Mouse (Mus musculus) liver, embryonic 14 days (tissue): Measurements from ENCODE around the gene Ssb. TPM values are rescaled to one million over a fixed set of nuclear protein-coding genes. Genes with fewer than 3 reads are reported as not detected.

Experiments
- polyA plus RNA-seq: library from polyadenylated mRNA; depleted of rRNA; stranded (reverse); fragments of >200 nt; gene quantifications from 2 replicates; pipeline ENCODE4 v1.2.3, GENCODE M21; 2012; rRNA removed

Ssb gene
- polyA plus RNA-seq = 102 and 104 TPM in 2 replicates

GRCm38 (mm10) chr2:69861485-69862091, at the start of gene Ssb:
Gene Ssb, plus strand, starts transcription at chr2:69861562.

DNA sequence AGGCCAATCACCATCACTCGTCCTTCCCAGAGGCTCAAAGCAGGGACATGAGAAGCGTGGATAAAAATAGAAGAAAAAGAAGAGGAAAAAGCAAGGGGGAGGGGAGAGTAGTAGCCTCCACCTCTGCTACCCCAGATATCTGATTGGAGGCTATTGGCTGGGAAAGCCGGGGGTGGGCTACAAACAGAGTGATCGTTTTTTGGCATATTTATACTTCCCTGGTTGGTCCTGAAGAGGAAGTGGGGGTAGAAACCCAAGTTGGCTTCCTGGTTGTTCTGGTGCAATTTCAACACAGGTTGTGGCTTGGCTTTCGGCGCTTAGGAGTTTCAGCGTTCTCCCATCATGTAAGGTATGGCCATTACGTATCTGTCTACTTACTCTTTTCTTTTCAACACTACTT, 39.7 kb upstream of the Ssb start, which contains the start of gene Klhl23:
Gene Klhl23, plus strand, starts transcription at position 234 of the 400 bp plus-strand sequence.

DNA sequence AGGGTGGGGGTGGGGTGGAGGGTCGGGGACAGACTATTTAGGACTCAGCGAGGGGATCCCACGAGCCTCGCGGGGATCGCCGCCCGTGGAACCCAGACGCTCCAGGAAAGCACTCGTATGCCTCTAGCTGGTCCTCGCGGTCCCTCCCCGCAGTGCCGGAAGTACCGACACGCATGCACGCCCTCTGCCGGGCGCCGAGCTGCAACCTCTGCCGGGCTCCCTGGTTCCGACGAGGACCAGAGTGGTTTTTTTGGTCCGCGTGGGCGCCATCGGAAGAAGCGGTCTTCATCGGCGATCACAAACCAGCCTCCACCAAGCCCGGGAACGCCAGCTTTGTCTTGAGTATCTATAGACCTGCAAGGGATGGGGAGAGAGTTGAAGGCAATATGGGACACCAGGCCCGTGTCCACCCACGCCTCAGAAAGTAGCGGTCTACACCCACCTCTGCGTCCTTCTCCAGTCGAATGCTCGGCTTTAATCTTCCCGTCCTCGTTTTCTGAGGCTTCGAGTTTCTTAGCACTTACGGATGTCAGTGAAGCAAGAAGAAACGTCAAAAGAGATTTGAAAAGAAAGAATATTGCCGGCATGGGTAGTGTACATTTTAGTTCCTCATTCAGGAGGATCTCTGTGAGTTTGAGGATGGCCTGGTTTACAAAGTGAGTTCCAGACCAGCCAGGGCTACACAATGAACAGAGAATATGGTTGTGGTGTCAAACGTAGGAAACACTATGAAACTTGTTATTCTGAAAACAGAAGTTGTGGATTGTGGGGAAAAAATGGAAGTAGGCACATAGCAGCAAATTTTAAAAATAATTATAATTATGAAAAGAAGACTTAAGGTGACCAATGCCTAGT, 24.3 kb downstream of the Ssb start, which contains the start of gene Mettl5:
Gene Mettl5, minus strand, starts transcription at position 165 of the 855 bp plus-strand sequence.

GRCm38 (mm10) chr2:69897039-69897617, 35.8 kb downstream of the Ssb start, which contains the start of gene Ubr3:
Gene Ubr3, plus strand, starts transcription at chr2:69897246.

Other genes starting within 250 kb of the Ssb start
- gene Bbs5, start 214.4 kb upstream of the Ssb start, polyA plus RNA-seq = 2.6 TPM in 2 replicates
- 0.05 and 0.68 TPM in 2 replicates for gene Klhl41, start 191.4 kb upstream of the Ssb start, polyA plus RNA-seq
- gene Fastkd1, start 148.0 kb upstream of the Ssb start, polyA plus RNA-seq = 3.0 and 3.7 TPM in 2 replicates
- gene Ppig, start 139.0 kb upstream of the Ssb start, polyA plus RNA-seq = 12.3 and 13.1 TPM in 2 replicates
- 0.32 and 0.35 TPM in 2 replicates for gene Ccdc173, start 72.0 kb upstream of the Ssb start, polyA plus RNA-seq
- gene Phospho2, start 71.9 kb upstream of the Ssb start, polyA plus RNA-seq = 7.0 and 8.5 TPM in 2 replicates
- 12.7 and 13.8 TPM in 2 replicates for gene Klhl23, start 39.6 kb upstream of the Ssb start, polyA plus RNA-seq
- gene Mettl5, start 24.1 kb downstream of the Ssb start, polyA plus RNA-seq = 11.8 and 12.1 TPM in 2 replicates
- gene Ubr3, start 35.7 kb downstream of the Ssb start, polyA plus RNA-seq = 8.4 and 9.2 TPM in 2 replicates
- not detected in 2 replicates for gene Myo3b, start 177.6 kb downstream of the Ssb start, polyA plus RNA-seq